Mouse (Mus musculus): ENCODE data around the gene Gm20425. TPM values are rescaled to one million over a fixed set of nuclear protein-coding genes. Genes with fewer than 3 reads are reported as not detected.
"Not testable (repeated sequence)": the region's sequence is repeated elsewhere in the genome, so short reads cannot be mapped to it uniquely, and the experiment has no call there.

Gm20425 gene
- polyA plus RNA-seq, 1 experiment from 2014 or later = 0.49 TPM

DNA sequence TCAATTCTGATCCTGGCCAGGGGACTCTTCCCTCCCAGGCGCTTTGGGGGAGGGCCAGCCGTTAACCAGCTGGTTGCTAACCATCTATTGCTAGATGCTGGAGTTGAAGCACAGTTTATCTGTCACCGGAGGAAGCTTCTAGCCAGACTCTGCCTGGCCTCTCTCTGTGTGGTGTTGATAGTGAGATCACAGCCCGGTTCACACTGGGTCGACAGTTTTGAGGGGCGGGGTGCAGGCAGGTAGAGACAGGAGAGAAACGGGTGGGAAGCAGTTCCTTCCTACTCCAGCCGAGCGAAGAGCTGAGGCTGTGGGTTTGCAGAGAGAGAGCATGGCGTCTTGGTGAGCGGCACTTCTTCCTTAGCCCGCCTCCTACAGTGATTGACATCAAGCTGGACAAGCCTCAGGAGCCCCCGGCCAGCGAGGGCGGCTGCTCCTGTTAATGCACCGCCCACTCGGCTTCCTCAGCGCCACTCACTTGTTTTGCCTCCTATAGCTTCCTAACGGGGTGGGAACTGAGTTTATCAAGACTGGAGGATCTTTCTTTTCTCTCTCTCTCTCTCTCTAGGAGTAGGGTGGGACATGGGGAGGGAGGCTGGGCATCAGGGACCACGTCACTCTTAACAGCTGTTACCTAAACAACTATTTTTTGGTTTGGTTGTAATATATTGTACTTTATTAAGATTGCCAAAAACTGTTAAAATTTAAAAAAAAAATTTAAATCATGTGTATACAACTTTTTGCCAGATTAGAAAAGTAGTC, 49.1 kb downstream of the Gm20425 start:
- 1% methylated on average over 20 of the region's 20 CpGs for WGBS
- ATAC-seq (ENCODE audit: borderline replicate concordance, extremely low read depth, low FRiP score, low TSS enrichment) = peak; percentile 92
- Histone ChIP-seq H3K9ac (peak overlapping the region; percentile 52), H3K27me3 (no peaks in the 10 kb centered on the region), H3K4me3 (peak overlapping the region; percentile 46), H3K4me2 (peak overlapping the region; percentile 72), H3K9me3 (no peaks in the 10 kb centered on the region), H3K4me1 (peaks cover 13% of the 10 kb centered on the region), H3K36me3 (no peaks in the 10 kb centered on the region), H3K27ac (peak overlapping the region; percentile 68)

DNA sequence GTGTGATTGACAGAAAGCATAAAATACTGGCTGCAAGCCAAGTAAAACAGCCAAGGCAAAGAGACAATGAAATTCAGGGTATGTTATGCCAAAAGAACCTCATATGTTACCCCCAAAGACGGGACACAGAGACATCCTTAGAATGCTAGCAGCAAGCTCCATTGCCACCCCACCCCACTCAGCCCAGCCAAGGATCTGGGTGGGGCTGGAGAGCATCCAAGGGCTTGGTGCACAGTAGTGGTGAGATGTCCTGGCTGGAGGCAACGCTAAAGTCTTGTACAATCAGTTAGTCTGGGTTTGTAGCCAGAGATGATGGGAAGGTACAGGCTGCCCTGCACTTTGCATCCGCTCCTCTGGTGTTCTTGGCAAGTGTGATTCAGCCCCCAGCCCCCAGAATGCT, 49.8 kb downstream of the Gm20425 start:
- Histone ChIP-seq H3K4me2 (peak overlapping the region; percentile 72), H3K4me1 (peaks cover 13% of the 10 kb centered on the region), H3K36me3 (no peaks in the 10 kb centered on the region), H3K9ac (peak overlapping the region; percentile 52), H3K4me3 (peak overlapping the region; percentile 46), H3K9me3 (no peaks in the 10 kb centered on the region), H3K27me3 (no peaks in the 10 kb centered on the region), H3K27ac (peak overlapping the region; percentile 68)
- peak; percentile 66; the same call in 1 of the 2 replicates for ATAC-seq (ENCODE audit: borderline replicate concordance, extremely low read depth, low FRiP score, low TSS enrichment)
- 38% methylated on average over 3 of the region's 3 CpGs for WGBS

DNA sequence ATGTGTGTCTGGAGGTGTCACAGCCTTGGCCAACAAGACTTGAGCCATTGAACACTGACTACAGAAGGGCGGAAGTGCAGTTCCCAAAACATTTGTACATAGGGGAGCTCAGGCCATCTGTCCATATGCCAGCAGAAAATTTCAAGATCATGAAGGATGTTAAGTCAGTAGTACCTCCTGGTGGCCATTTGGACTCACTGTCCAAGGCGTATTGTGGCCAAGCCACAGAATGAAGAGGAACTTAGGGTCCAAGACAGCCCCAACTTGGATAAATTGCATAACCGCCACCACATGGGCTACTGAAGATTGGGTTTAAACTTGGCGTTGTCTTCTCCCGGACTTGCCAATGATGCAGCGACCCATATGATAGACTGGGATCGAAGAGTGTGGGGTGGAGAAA, 54.4 kb downstream of the Gm20425 start:
- peaks cover 11% of the 10 kb centered on the region for H3K4me1 ChIP-seq
- no peaks in the 10 kb centered on the region for H3K27me3 ChIP-seq
- no peak overlapping the region for H3K4me3 ChIP-seq
- no peak for ATAC-seq (ENCODE audit: borderline replicate concordance, extremely low read depth, low FRiP score, low TSS enrichment)
- no peaks in the 10 kb centered on the region for H3K36me3 ChIP-seq
- WGBS = 90% methylated on average over 7 of the region's 7 CpGs
- H3K9ac ChIP-seq = no peak overlapping the region
- no peak overlapping the region for H3K4me2 ChIP-seq
- H3K9me3 ChIP-seq = no peaks in the 10 kb centered on the region
- no peak overlapping the region for H3K27ac ChIP-seq

DNA sequence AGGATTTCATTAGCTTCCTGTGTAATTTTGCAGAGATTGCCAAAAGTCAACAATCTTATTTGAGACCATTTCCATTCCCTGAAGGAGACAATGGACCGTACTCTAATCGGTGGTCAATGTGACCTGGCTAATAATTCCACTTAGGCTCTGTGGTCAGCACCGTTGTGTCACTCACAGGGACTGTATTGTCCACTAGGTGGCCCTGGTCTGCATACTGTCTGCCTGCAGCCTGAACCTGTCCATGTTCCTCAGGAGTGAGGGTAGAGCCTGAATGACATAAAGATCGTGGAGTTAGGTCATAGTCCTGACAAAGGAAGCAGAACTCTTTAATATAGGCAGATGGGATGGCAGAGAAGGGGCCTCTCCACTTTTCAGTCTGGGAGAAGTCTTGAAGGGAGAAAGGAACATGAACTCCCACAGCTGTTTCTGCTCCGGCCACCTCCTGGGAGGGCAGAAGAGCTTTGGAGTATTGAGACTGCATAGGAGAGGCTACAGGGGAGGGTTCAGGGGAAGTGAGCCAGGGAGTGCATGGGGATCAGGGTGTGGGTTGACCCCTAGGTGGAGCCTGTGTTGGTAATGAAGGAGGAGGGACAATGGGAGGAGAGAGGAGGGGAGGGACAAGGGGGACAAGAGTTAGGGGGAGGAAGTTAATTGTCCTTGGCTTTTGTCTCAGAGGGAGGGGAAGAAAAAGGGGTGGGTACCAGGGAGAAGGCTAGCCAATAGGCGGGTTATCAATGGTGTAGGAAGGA, 55.2 kb downstream of the Gm20425 start:
- H3K9me3 ChIP-seq = no peaks in the 10 kb centered on the region
- H3K4me1 ChIP-seq = peaks cover 3% of the 10 kb centered on the region; the same call in 1 of the 2 replicates
- no peak overlapping the region for H3K27ac ChIP-seq
- no peak overlapping the region for H3K4me3 ChIP-seq
- 54% methylated on average over 6 of the region's 6 CpGs for WGBS
- H3K4me2 ChIP-seq = no peak overlapping the region
- no peak overlapping the region for H3K9ac ChIP-seq
- ATAC-seq (ENCODE audit: borderline replicate concordance, extremely low read depth, low FRiP score, low TSS enrichment) = 0 out of 2 replicates have a peak, but pooled peaks have one; percentile 46
- no peaks in the 10 kb centered on the region for H3K36me3 ChIP-seq
- no peaks in the 10 kb centered on the region for H3K27me3 ChIP-seq

DNA sequence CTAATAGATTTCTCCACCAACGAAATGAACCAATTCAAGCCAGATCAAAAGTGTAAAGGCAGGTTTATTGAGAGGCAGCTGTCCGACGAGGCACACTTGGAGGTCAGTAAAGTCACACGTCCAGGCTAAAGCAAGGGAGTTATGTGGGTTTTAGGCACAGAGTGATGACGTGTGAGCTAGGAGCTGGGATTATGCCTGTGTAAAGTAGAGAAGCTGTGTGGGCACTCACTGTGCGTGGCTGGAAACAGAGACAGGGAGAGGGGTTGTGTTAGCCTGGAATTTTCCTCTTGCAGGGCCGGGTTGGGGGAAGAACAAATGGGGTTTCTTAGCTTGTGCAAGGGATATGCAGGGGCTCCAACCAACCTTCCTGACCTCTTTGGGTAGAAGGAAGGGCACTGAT, 61.3 kb downstream of the Gm20425 start:
- ATAC-seq (ENCODE audit: borderline replicate concordance, extremely low read depth, low FRiP score, low TSS enrichment) = no peak
- Histone ChIP-seq H3K27ac (no peak overlapping the region), H3K4me3 (no peak overlapping the region), H3K9me3 (no peaks in the 10 kb centered on the region), H3K36me3 (no peaks in the 10 kb centered on the region), H3K9ac (no peak overlapping the region), H3K4me1 (no peaks in the 10 kb centered on the region), H3K27me3 (no peaks in the 10 kb centered on the region), H3K4me2 (no peak overlapping the region)
- 41% methylated on average over 7 of the region's 7 CpGs for WGBS

DNA sequence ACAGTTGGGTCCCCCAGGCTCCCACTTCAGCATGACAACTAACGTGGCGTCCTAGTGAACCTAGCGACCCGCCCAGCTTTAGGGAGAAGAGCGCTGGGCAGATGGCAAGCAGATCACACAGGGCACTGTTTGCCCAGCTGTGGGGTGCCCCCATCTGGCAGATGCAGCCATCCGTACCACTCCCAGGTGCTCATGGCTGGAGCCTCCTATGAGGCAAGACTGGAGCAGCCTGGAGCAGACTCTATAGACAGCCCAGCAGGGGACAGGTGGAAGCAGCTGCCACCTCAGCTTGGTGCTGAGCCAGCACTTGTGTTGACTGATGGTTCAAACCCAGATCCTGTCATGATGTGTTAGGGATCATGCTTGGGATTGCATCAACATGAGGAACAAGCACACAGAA, 62.1 kb downstream of the Gm20425 start:
- H3K9ac ChIP-seq = no peak overlapping the region
- no peaks in the 10 kb centered on the region for H3K9me3 ChIP-seq
- H3K4me1 ChIP-seq = no peaks in the 10 kb centered on the region
- H3K4me3 ChIP-seq = no peak overlapping the region
- H3K27ac ChIP-seq = no peak overlapping the region
- no peaks in the 10 kb centered on the region for H3K36me3 ChIP-seq
- no peak for ATAC-seq (ENCODE audit: borderline replicate concordance, extremely low read depth, low FRiP score, low TSS enrichment)
- no peaks in the 10 kb centered on the region for H3K27me3 ChIP-seq
- no peak overlapping the region for H3K4me2 ChIP-seq
- 82% methylated on average over 6 of the region's 6 CpGs for WGBS

DNA sequence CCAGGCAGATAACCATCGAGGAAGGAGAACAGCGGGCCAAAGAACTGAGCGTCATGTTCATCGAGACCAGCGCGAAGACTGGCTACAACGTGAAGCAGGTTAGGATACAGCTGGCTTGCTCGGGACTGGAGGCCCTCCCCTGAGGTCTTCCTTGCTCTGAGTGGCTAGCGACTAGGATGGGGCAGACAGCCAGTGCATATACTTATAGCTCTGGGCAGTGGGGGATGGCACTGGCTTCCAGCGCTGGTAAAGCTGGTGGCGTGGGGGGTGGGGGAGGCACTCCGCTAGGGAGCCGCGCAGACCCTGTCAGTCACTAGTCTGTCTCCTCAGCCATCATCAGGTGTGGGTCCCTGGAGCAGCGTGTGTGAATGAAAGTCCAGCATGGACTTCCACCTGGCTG, 66.3 kb downstream of the Gm20425 start:
- H3K9me3 ChIP-seq = no peaks in the 10 kb centered on the region
- H3K27ac ChIP-seq = no peak overlapping the region
- no peak for ATAC-seq (ENCODE audit: borderline replicate concordance, extremely low read depth, low FRiP score, low TSS enrichment)
- H3K4me1 ChIP-seq = no peaks in the 10 kb centered on the region
- no peaks in the 10 kb centered on the region for H3K36me3 ChIP-seq
- H3K27me3 ChIP-seq = no peaks in the 10 kb centered on the region
- no peak overlapping the region for H3K9ac ChIP-seq
- H3K4me2 ChIP-seq = no peak overlapping the region
- 69% methylated on average over 15 of the region's 15 CpGs for WGBS
- no peak overlapping the region for H3K4me3 ChIP-seq

DNA sequence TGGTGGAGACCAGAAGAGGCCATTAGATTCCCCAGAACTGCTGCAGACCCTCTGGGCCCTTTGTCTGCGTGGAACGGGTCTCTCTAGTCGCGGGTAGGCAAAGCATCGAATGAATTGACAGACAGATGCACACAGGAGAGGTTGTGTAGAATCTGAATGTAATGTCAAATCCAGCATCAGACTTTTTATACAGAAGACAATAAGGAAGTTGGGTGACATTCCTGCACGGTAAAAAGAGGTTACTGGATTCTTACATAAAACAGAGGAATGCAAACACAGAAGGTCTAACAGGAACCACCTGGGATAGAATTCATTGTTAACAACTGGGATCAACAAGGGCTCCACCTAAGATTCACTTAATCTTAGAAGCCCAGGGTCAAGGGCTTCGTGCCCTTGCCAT, 74.9 kb downstream of the Gm20425 start:
- ATAC-seq (ENCODE audit: borderline replicate concordance, extremely low read depth, low FRiP score, low TSS enrichment) = not testable (repeated sequence)

DNA sequence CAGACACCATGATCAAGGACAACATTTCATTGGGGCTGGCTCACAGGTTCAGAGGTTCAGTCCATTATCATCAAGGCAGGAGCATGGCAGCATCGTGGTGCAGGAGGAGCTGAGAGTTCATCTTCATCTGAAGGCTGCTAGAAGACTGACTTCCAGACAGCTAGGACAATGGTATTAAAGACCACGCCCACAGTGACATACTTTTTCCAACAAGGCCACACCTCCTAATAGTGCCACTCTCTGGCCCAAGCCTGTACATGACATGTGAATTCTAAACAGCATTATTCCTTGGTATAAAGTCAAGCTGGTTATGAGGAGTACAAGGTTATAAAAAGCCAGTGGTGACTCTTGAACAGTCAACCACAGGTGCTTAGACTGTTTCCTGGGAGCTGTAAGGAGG, 75.5 kb downstream of the Gm20425 start:
- no peaks in the 10 kb centered on the region for H3K36me3 ChIP-seq
- H3K4me1 ChIP-seq = no peaks in the 10 kb centered on the region
- WGBS = 64% methylated on average over 2 of the region's 2 CpGs
- H3K4me3 ChIP-seq = no peak overlapping the region
- no peak overlapping the region for H3K27ac ChIP-seq
- H3K4me2 ChIP-seq = no peak overlapping the region
- H3K27me3 ChIP-seq = no peaks in the 10 kb centered on the region
- no peak for ATAC-seq (ENCODE audit: borderline replicate concordance, extremely low read depth, low FRiP score, low TSS enrichment)
- H3K9me3 ChIP-seq = no peaks in the 10 kb centered on the region
- no peak overlapping the region for H3K9ac ChIP-seq

More for the DNA sequence above, 74.9 kb downstream of the Gm20425 start:
- not testable (repeated sequence) for H3K4me3 ChIP-seq, H3K4me2 ChIP-seq, H3K27ac ChIP-seq, H3K9ac ChIP-seq, H3K27me3 ChIP-seq, H3K4me1 ChIP-seq, H3K9me3 ChIP-seq, H3K36me3 ChIP-seq
- 71% methylated on average over 7 of the region's 7 CpGs for WGBS

DNA sequence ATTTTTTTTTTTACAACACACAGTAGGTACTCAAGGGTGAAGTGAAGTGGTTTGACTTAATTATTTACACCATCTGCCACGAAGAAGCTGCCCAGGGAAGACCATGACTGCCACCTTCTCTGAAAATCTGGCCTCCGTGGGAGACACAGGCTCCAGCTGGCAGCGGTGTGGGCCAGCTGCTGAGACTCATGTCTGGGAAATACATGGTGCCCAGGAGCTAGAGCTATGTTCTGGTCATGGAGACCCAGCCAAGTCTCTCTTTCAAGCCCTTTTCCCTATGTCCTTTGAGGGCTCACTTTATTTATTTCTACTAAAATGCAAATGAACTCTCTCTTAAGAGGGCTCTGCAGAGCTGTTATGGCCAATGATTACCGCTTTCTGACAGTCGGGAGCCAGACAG, 76.8 kb downstream of the Gm20425 start:
- no peak for ATAC-seq (ENCODE audit: borderline replicate concordance, extremely low read depth, low FRiP score, low TSS enrichment)
- WGBS = 69% methylated on average over 5 of the region's 5 CpGs
- H3K36me3 ChIP-seq = no peaks in the 10 kb centered on the region
- no peaks in the 10 kb centered on the region for H3K4me1 ChIP-seq
- no peaks in the 10 kb centered on the region for H3K9me3 ChIP-seq
- H3K9ac ChIP-seq = no peak overlapping the region
- no peak overlapping the region for H3K4me2 ChIP-seq
- no peak overlapping the region for H3K27ac ChIP-seq
- no peak overlapping the region for H3K4me3 ChIP-seq
- no peaks in the 10 kb centered on the region for H3K27me3 ChIP-seq

DNA sequence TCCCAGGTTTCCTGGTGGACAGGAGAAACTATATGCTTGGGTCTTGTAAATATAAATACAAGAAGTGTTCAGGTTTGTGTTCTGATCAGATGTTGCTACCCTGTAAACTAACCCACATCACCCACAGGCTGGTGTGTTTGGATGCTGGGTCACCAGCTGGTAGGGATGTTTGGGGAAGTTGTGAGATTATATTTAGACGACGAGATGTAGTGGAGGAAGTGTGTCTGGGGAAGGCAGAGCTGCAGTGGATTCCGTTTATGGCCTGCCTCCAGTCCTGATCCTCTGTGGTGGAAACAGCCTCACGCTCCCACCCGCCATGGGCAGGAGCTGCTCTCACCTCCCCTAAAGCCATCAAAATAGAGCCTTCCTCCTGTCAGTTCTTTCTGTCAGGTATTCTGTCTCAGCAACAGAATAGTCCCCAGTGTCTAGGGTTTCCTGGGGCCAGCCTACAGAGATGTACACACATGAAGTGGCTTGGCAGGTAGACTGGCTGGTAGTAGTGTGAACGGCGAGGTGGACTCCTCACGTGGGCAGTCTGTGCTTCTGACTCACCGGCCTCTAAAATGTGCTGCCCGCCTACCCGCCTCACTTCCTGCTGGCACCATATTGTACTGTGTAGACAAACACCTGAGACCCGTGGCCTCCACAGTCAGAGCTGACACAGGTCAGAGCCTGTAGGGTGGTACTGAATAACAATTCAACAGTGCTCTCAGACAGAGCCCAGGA, 80.9 kb downstream of the Gm20425 start:
- ATAC-seq (ENCODE audit: borderline replicate concordance, extremely low read depth, low FRiP score, low TSS enrichment) = no peak
- Histone ChIP-seq H3K36me3 (no peaks in the 10 kb centered on the region), H3K4me1 (no peaks in the 10 kb centered on the region), H3K9me3 (no peaks in the 10 kb centered on the region), H3K9ac (no peak overlapping the region), H3K4me2 (no peak overlapping the region), H3K27ac (no peak overlapping the region), H3K4me3 (no peak overlapping the region), H3K27me3 (no peaks in the 10 kb centered on the region)
- WGBS = 71% methylated on average over 12 of the region's 12 CpGs

DNA sequence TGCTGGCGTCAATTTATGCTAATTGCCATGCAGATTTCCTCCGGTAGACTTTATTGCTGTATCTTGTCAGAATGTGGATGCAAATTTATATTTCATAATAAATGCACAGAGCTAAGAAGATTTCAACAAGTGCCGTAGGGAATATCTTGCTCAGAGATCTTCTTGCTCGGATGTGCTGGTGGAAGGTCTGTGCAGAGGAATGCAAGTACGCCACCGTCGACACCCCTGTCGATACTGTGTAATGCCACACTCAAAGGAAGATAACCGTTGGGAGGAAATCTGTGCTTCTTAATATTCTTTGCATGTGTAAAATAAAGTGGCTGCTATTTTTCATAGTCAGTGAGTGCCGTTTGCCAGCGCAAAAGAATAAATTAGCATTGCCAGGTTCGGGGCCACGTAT, 83.0 kb downstream of the Gm20425 start:
- Histone ChIP-seq H3K4me3 (no peak overlapping the region), H3K36me3 (no peaks in the 10 kb centered on the region), H3K4me2 (no peak overlapping the region), H3K9ac (no peak overlapping the region), H3K9me3 (no peaks in the 10 kb centered on the region), H3K27me3 (no peaks in the 10 kb centered on the region), H3K4me1 (no peaks in the 10 kb centered on the region), H3K27ac (no peak overlapping the region)
- no peak for ATAC-seq (ENCODE audit: borderline replicate concordance, extremely low read depth, low FRiP score, low TSS enrichment)
- 51% methylated on average over 13 of the region's 13 CpGs for WGBS
